Mouse (Mus musculus) kidney, embryonic 14.5 days (tissue): ENCODE data around the gene Tiam2. TPM values are rescaled to one million over a fixed set of nuclear protein-coding genes. Genes with fewer than 3 reads are reported as not detected.

Source experiments
- ATAC-seq: fragments of 200-750 bp; cut with Nextera tagmentation; 2 replicates; pipeline ENCODE4 v1.8.0; 2017; ENCODE audit warnings: moderate number of reproducible peaks, mild to moderate bottlenecking, moderate TSS enrichment, moderate library complexity; ENCODE audit not compliant: low FRiP score, low TSS enrichment
- H3K27ac ChIP-seq: fragments of 300-500 bp; sonication (generic); 2 replicates; pipeline ENCODE4 v1.5.1; 2014; ENCODE audit warnings: low read depth, mild to moderate bottlenecking, low read length, moderate library complexity, mixed read lengths
- H3K27me3 ChIP-seq: fragments of 300-500 bp; sonication (generic); 2 replicates; pipeline ENCODE4 v1.6.1; 2014; ENCODE audit warnings: mild to moderate bottlenecking, low read length; ENCODE audit not compliant: control insufficient read depth, insufficient read depth
- H3K36me3 ChIP-seq: fragments of 300-500 bp; sonication (generic); 2 replicates; pipeline ENCODE4 v1.6.1; 2014; ENCODE audit warnings: low read length, mixed read lengths; ENCODE audit not compliant: control insufficient read depth, insufficient read depth
- H3K4me1 ChIP-seq: fragments of 300-500 bp; sonication (generic); 2 replicates; pipeline ENCODE4 v1.6.1; 2014; ENCODE audit warnings: low read length, mixed read lengths; ENCODE audit not compliant: control insufficient read depth, insufficient read depth
- H3K4me2 ChIP-seq: fragments of 300-500 bp; sonication (generic); replicated peaks from 2 replicates; pipeline ENCODE4 v1.6.1; 2014; ENCODE audit warnings: low read depth, mild to moderate bottlenecking, low read length
- H3K4me3 ChIP-seq: fragments of 300-500 bp; sonication (generic); 2 replicates; pipeline ENCODE4 v1.5.1; 2014; ENCODE audit warnings: mild to moderate bottlenecking, low read length
- H3K9ac ChIP-seq: fragments of 300-500 bp; sonication (generic); 2 replicates; pipeline ENCODE4 v1.6.1; 2014; ENCODE audit warnings: low read depth, mild to moderate bottlenecking, low read length, moderate library complexity
- H3K9me3 ChIP-seq: fragments of 300-500 bp; sonication (generic); 2 replicates; pipeline ENCODE4 v1.6.1; 2016; ENCODE audit warnings: low read length; ENCODE audit not compliant: control insufficient read depth
- WGBS: fragments of 180-500 bp; shearing (Covaris S2); extraction: QIAGEN DNeasy Blood & Tissue Kit; methylation state at CpG from one replicate; pipeline ENCODE4 v1.1.7; 2014; 5-methylcytosine and 5-hydroxymethylcytosine counted together
- polyA plus RNA-seq: library from polyadenylated mRNA; unstranded; fragments of >200 nt; fragmentation: Nextera tagmentation; extraction: Ambion mirVana; gene quantifications from 2 replicates; pipeline ENCODE4 v1.2.1, GENCODE M21; 2014

The Tiam2 gene
- polyA plus RNA-seq, 1 experiment from 2014 or later = 4.5 TPM

DNA sequence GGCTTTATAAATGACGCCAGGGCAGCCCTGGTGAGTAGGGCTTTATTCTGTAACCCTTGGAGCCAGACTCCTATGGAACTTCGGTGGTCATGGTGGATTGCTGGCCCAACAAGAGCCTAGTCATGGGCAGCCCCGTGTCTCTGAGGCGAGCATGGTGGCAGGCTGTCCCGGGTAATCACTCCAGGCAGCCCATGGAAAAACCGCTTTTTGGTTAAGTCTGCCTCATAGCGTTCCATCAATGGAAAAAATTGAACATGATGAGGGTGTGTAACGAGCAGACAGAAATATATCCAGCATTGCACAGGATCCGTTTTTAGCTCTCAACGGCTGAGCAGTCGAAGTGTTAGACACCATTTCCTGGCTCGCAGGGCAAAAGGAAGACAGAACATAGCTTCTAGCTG is 70.5 kb downstream of the Tiam2 start:
- Histone ChIP-seq H3K9me3 (no peaks in the 10 kb centered on the region), H3K36me3 (no peaks in the 10 kb centered on the region), H3K4me1 (peaks cover 6% of the 10 kb centered on the region; the same call in 1 of the 2 replicates), H3K27ac (no peak overlapping the region), H3K4me2 (no peak overlapping the region), H3K9ac (no peak overlapping the region), H3K27me3 (no peaks in the 10 kb centered on the region), H3K4me3 (no peak overlapping the region)
- 74% methylated on average over 12 of the region's 12 CpGs for WGBS
- ATAC-seq = no peak

DNA sequence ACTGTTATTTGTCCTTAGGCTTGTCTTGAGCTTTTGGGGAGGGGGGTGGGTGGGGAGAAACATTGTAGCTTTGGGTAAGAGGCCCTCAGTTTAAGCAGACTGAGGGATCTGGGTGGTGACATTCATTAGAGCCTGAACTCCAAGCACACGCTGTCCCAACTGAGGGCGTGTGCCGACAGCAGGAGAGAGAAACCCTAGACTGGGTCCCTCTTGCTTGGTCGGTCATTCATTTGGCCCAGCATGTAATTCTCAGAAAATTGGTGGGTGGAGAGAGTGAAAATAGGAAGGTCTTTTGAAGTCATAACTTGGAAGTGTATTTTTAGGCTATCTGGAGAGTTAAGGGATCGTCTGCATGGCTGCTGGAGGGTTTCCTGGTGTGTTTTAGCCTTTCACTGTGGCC is 71.5 kb downstream of the Tiam2 start:
- no peaks in the 10 kb centered on the region for H3K36me3 ChIP-seq
- no peak overlapping the region for H3K4me2 ChIP-seq
- H3K4me1 ChIP-seq = peaks cover 9% of the 10 kb centered on the region
- H3K4me3 ChIP-seq = no peak overlapping the region
- no peak overlapping the region for H3K27ac ChIP-seq
- H3K9me3 ChIP-seq = no peaks in the 10 kb centered on the region
- ATAC-seq = no peak
- H3K9ac ChIP-seq = no peak overlapping the region
- no peaks in the 10 kb centered on the region for H3K27me3 ChIP-seq
- 34% methylated on average over 5 of the region's 5 CpGs for WGBS

GRCm38 (mm10) chr17:3405350-3406073 is 79.1 kb downstream of the Tiam2 start:
- no peaks in the 10 kb centered on the region for H3K36me3 ChIP-seq
- peaks cover 3% of the 10 kb centered on the region; the same call in 1 of the 2 replicates for H3K4me1 ChIP-seq
- no peaks in the 10 kb centered on the region for H3K9me3 ChIP-seq
- no peaks in the 10 kb centered on the region for H3K27me3 ChIP-seq
- no peak overlapping the region for H3K9ac ChIP-seq
- H3K4me3 ChIP-seq = no peak overlapping the region
- 84% methylated on average over 9 of the region's 9 CpGs for WGBS
- no peak overlapping the region for H3K4me2 ChIP-seq
- ATAC-seq = no peak
- no peak overlapping the region for H3K27ac ChIP-seq

DNA sequence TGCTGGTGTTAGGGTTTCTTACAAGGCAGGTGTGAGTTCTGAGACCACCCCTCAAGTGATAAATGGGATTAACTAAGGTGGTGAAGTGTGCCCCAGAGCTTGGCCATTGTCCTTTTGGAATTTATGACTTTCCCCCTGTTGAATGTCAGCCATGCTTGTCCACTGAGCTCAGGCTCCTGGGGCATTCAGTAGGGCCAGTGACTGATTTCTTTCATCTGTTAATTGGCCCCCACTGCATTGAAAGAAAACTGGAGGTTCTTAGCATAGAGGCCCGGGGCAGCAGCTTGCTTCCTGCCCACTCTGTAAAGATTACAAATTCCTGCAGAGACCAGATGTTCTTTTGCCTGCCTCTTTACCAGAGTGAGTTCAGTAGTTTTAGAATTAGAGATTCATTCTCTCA is 80.7 kb downstream of the Tiam2 start:
- no peak overlapping the region for H3K27ac ChIP-seq
- 7% methylated on average over 1 of the region's 1 CpGs for WGBS
- H3K36me3 ChIP-seq = no peaks in the 10 kb centered on the region
- ATAC-seq = no peak
- peaks cover 3% of the 10 kb centered on the region; the same call in 1 of the 2 replicates for H3K4me1 ChIP-seq
- no peaks in the 10 kb centered on the region for H3K27me3 ChIP-seq
- H3K9ac ChIP-seq = no peak overlapping the region
- no peak overlapping the region for H3K4me2 ChIP-seq
- H3K9me3 ChIP-seq = no peaks in the 10 kb centered on the region
- no peak overlapping the region for H3K4me3 ChIP-seq

DNA sequence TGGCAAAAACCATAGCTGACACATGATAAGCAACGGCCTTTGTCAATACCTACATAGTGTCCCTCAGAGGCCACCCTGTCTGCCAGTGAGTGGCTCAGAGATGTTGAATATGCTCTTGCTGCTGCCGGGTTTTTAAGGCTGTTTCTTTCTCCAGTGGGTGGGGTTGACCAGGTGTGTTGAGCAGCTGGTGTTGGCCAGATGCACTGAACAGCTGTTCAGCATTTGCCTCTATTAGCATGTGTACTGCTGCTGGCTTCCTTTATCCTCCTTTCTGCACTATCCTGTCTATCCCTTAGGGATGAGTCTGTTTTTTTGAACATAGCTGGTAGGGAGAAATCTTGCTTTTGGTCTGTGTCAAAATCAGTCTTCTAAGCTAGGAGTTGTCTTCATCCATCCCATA is 83.9 kb downstream of the Tiam2 start:
- 81% methylated on average over 2 of the region's 2 CpGs for WGBS
- Histone ChIP-seq H3K27ac (no peak overlapping the region), H3K9ac (no peak overlapping the region), H3K9me3 (no peaks in the 10 kb centered on the region), H3K27me3 (no peaks in the 10 kb centered on the region), H3K4me3 (no peak overlapping the region), H3K36me3 (no peaks in the 10 kb centered on the region), H3K4me1 (no peaks in the 10 kb centered on the region), H3K4me2 (no peak overlapping the region)
- no peak for ATAC-seq

DNA sequence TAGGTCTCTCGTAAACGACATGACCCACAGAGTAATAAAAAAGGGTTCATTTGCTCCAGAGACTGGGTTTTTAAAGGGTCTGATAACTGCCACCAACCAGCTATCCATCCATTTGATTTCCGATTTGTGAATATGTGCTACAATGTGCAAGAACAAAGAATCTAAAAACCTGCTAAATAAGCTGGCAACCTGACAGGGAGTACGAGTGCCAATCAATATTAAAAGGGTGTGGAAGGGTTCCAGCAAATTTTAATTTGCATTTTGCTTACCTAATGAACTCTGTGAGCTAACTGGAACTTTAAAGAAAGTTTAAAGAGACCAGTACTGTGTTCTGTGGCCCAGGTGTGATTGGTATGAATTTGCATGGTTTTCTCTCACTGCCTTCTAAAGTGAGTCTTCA is 86.4 kb downstream of the Tiam2 start:
- H3K9me3 ChIP-seq = no peaks in the 10 kb centered on the region
- no peak overlapping the region for H3K9ac ChIP-seq
- no peak overlapping the region for H3K4me2 ChIP-seq
- H3K4me3 ChIP-seq = no peak overlapping the region
- H3K27me3 ChIP-seq = no peaks in the 10 kb centered on the region
- no peak overlapping the region for H3K27ac ChIP-seq
- WGBS = 72% methylated on average over 4 of the region's 4 CpGs
- H3K4me1 ChIP-seq = no peaks in the 10 kb centered on the region
- no peak for ATAC-seq
- no peaks in the 10 kb centered on the region for H3K36me3 ChIP-seq

GRCm38 (mm10) chr17:3415580-3415979 is 89.2 kb downstream of the Tiam2 start:
- Histone ChIP-seq H3K4me1 (no peaks in the 10 kb centered on the region), H3K36me3 (no peaks in the 10 kb centered on the region), H3K4me3 (no peak overlapping the region), H3K27ac (no peak overlapping the region), H3K9ac (no peak overlapping the region), H3K9me3 (no peaks in the 10 kb centered on the region), H3K4me2 (no peak overlapping the region), H3K27me3 (no peaks in the 10 kb centered on the region)
- 86% methylated on average over 3 of the region's 3 CpGs for WGBS
- ATAC-seq = no peak

GRCm38 (mm10) chr17:3416401-3416800 is 90.0 kb downstream of the Tiam2 start:
- ATAC-seq = no peak
- Histone ChIP-seq H3K4me3 (no peak overlapping the region), H3K27ac (no peak overlapping the region), H3K27me3 (no peaks in the 10 kb centered on the region), H3K4me2 (no peak overlapping the region), H3K4me1 (no peaks in the 10 kb centered on the region), H3K36me3 (no peaks in the 10 kb centered on the region), H3K9me3 (no peaks in the 10 kb centered on the region), H3K9ac (no peak overlapping the region)
- WGBS = 37% methylated on average over 3 of the region's 3 CpGs

- ATAC-seq = no peak
- Histone ChIP-seq H3K9me3 (no peaks in the 10 kb centered on the region), H3K4me2 (no peak overlapping the region), H3K9ac (no peak overlapping the region), H3K27me3 (no peaks in the 10 kb centered on the region), H3K4me3 (no peak overlapping the region), H3K27ac (no peak overlapping the region), H3K36me3 (no peaks in the 10 kb centered on the region), H3K4me1 (no peaks in the 10 kb centered on the region)
- 44% methylated on average over 10 of the region's 10 CpGs for WGBS
Measured at GRCm38 (mm10) chr17:3419368-3419928, 93.1 kb downstream of the Tiam2 start.
